Mouse (Mus musculus) kidney, embryonic 14.5 days (tissue): ENCODE data around the gene Calml4. TPM values are rescaled to one million over a fixed set of nuclear protein-coding genes. Genes with fewer than 3 reads are reported as not detected.

Experiments
- polyA plus RNA-seq: library from polyadenylated mRNA; unstranded; fragments of >200 nt; fragmentation: Nextera tagmentation; extraction: Ambion mirVana; gene quantifications from 2 replicates; pipeline ENCODE4 v1.2.1, GENCODE M21; 2014

Calml4 gene
- polyA plus RNA-seq, 1 experiment from 2014 or later = 59.7 TPM

Other genes with a start within 250 kb of the Calml4 start
- 0.44 and 0.95 TPM in 2 replicates for gene Itga11, start 180.3 kb upstream of the Calml4 start, polyA plus RNA-seq
- gene Fem1b, start 46.1 kb upstream of the Calml4 start, polyA plus RNA-seq = 20.8 and 38.2 TPM in 2 replicates
- gene Cln6, start 19.3 kb upstream of the Calml4 start, polyA plus RNA-seq = 21.7 and 28.2 TPM in 2 replicates
- gene Pias1, start 129.8 kb downstream of the Calml4 start, polyA plus RNA-seq = 61.8 and 64.8 TPM in 2 replicates